Mouse (Mus musculus) cerebellum, adult 11 months (tissue): ENCODE results near the gene Iqcb1.

Source experiments
- DNase-seq: peaks from one replicate; pipeline ENCODE4 v3.0.0; 2022

Gene Iqcb1

GRCm38 (mm10) chr16:36877316-36877715 lies 49.1 kb downstream of the Iqcb1 start:
- no peak for DNase-seq

GRCm38 (mm10) chr16:36882737-36883343 lies 54.7 kb downstream of the Iqcb1 start:
- DNase-seq, result peak; percentile 33

DNA sequence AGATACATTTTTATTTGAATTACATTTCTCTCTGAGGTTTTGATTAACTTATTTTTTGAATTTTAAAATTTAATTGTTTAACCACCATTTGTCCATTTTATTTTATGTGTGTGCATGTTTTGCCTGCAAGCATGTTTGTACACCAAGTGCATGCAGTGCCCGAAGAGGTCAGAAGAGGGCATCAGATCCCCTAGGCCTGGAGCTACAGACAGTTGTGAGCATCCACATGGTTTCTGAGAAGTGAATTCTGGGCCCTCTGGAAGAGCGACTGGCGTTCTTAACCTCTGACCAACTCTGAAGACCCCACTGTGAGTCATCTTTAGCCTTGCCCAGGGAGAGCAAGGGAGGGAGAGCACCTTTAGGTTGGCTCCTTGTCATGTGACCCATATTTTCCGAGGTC lies 56.7 kb downstream of the Iqcb1 start:
- DNase-seq, result no peak

DNA sequence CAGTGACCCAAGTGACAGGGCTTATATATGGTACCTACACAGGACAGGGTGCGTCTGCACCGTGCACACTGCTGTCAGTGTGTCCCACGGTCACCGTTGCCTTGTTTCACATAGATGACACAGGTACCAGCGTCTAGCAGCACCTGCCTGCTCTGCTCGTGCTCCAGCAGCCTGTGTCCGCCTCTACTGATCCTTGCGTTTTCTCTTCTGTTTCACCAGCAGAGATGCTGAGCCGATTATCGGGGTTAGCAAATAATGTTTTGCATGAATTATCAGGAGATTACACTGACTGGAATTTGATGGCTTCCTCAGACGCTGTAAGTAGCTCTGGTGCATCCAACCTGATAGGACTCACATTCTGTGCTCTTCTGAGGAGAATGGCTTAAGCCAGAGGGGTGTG lies 57.7 kb downstream of the Iqcb1 start:
- DNase-seq, result no peak

DNA sequence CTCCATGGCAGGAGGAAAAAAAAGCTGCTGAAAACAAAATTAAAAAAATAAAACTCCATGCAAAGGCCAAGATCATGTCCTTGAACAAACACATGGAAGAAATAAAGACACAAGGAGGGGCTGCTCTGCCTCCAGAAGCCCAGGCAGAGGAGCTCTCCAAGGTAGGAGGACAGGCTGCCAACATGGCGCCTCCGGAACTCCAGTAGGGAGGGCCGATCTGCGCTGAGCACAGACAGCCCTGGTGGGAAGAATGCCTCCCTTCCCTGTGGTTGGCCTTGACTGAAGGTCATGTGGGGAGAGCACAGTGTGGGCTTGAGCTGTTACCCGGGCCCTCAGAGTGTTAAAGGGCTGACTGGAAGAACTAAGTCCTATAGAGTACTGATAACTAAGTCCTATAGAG lies 59.4 kb downstream of the Iqcb1 start:
- no peak for DNase-seq

DNA sequence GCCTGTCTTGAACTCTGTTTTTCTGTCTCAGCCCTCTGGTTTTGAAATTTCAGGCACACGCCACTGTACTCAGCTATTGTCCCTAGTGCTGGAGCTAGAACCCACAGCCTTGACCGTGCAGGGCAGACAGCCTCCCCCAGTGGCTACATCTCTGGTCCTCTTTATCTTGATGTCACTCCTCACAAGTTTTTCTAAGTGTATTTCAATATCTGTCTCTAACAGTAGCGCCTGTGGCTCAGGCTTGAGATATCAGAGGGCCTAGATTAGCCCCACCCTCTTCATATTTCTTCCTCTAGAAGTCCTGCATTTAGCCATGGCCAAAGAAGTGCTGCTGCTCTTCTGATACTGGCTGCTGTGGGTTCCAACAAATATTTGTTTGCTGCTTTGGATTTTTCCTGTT lies 62.4 kb downstream of the Iqcb1 start:
- no peak for DNase-seq

- DNase-seq, result no peak
These were observed 63.2 kb downstream of the Iqcb1 start for GRCm38 (mm10) chr16:36891415-36891814.

- no peak for DNase-seq
These were observed 65.1 kb downstream of the Iqcb1 start for GRCm38 (mm10) chr16:36893317-36893716.

DNA sequence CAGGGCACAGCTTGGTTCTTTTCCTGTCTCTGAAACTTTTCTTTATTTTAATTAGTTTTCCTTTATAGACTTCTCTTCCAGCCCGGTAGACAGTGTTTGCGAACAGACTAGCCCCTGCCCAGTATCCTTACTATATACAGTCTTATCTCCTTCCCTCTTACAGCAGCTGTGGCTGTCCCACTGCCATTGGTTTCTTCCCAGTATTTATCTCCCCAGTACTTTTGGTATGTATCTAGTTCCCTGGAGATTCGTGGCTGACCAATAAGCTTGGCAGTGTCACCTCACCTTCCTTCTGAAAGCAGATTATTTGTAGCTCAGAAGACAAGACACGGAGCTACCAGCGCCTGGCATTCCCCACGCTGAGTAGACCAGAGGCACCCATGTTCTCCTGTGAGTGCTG lies 68.5 kb downstream of the Iqcb1 start:
- DNase-seq, result no peak

GRCm38 (mm10) chr16:36903156-36903555 lies 75.0 kb downstream of the Iqcb1 start:
- no peak for DNase-seq

DNA sequence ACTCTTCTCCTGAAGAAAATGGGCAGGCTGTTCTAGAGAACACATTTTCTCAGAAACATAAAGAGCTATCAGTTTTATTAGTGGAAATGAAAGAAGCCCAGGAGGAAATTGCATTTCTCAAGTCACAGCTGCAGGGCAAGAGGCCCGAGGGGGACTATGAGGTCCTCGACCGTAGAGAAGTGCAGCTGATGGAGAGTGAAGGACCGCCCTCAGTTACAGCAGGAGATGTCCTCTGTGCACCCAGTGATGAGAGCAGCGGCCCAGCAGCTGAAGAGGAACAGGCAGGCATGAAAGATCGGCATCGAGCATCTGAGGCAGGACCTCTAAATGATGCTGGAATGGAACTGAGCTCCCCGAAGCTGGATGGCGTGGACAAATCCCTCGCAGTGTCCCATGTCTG lies 83.7 kb downstream of the Iqcb1 start:
- no peak for DNase-seq

- no peak for DNase-seq
These were observed 84.1 kb downstream of the Iqcb1 start for GRCm38 (mm10) chr16:36912311-36912710.

DNA sequence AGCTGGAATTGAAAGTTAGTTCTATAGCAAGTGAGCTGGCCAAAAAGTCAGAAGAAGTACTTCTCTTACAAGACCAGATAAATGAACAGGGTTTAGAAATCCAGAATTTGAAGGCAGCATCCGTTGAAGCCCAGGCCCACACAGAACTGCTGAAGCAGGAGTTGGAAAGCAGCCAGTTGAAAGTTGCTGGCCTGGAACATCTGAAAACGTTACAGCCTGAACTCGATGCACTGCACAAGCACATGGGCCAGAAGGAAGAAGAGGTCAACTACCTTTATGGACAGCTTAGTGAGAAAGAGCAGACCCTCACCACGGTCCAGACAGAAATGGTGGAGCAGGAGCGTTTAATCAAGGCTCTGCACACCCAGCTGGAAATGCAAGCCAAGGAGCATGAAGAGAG lies 86.0 kb downstream of the Iqcb1 start:
- no peak for DNase-seq

GRCm38 (mm10) chr16:36918505-36918904 lies 90.3 kb downstream of the Iqcb1 start:
- DNase-seq, result no peak

GRCm38 (mm10) chr16:36920410-36920809 lies 92.2 kb downstream of the Iqcb1 start:
- no peak for DNase-seq

GRCm38 (mm10) chr16:36921067-36921613 lies 93.0 kb downstream of the Iqcb1 start:
- DNase-seq, result no peak

- DNase-seq, result no peak
These were observed 93.8 kb downstream of the Iqcb1 start for GRCm38 (mm10) chr16:36921980-36922379.
